In genomic region chr5:120424039-120424438, GRCm38 (mm10) we compare ENCODE assay signal across 9 mouse cellular contexts. TPM values are rescaled to one million over a fixed set of nuclear protein-coding genes. Genes with fewer than 3 reads are reported as not detected.
DNase-seq lines count a peak whose midpoint lies in the region; ATAC-seq lines count a peak whose summit lies in the region.
"Had no signal": no experiment of that assay in that cellular context is flagged by ENCODE, and none has a peak within 500 bp of the region (broad histone marks: within the 10 kb centered on the region; RNA-seq: fewer than 3 reads in every experiment).

No protein-coding gene starts in this region.

- no peak overlapping the region for H3K4me2 ChIP-seq in forebrain, embryonic 16.5 days (ENCODE audit: low read length)
- peak overlapping the region; percentile 23; the same call in 1 of the 2 replicates for H3K4me2 ChIP-seq in forebrain, embryonic 14.5 days (ENCODE audit: low read length)

- no peak overlapping the region for H3K9ac ChIP-seq in forebrain, embryonic 16.5 days (replicated peaks; ENCODE audit: low read depth, low read length)
- peak overlapping the region; percentile 33; the same call in 1 of the 2 replicates for H3K9ac ChIP-seq in forebrain, embryonic 14.5 days (ENCODE audit: low read length)

- DNase-seq in forebrain, embryonic 10.5 days (ENCODE audit: extremely low spot score, low spot score), result peak; percentile 89
- peak; percentile 63 to 88 for DNase-seq in adrenal gland, adult (ENCODE audit: inconsistent age in 2 of 2, low spot score in 1 of 2)
- peak; percentile 77 for DNase-seq in forebrain, embryonic 14.5 days (ENCODE audit: low spot score)
- DNase-seq in hindlimb bud, embryonic 11.5 days (ENCODE audit: extremely low spot score, low read depth, low spot score), result peak; percentile 68
- peak; percentile 81 for DNase-seq in lung, postnatal 14 days
- DNase-seq in retina, postnatal 1 day, result peak; percentile 87

- ATAC-seq in forebrain, embryonic 16.5 days, result no peak
- peak; percentile 52; the same call in 1 of the 2 replicates for ATAC-seq in forebrain, embryonic 14.5 days
- no peak for ATAC-seq in inflammation-experienced regulatory T-cells, adult 6 months

- H3K27ac ChIP-seq in forebrain, embryonic 10.5 days, result peak overlapping the region; percentile 75
- H3K27ac ChIP-seq in forebrain, embryonic 16.5 days (ENCODE audit: low read length), result no peak overlapping the region
- no peak overlapping the region for H3K27ac ChIP-seq in forebrain, embryonic 14.5 days (ENCODE audit: low read depth, low read length)

- H3K27me3 ChIP-seq in forebrain, embryonic 10.5 days (ENCODE audit: poor library complexity, severe bottlenecking), result peaks cover 90% of the 10 kb centered on the region
- H3K27me3 ChIP-seq in forebrain, embryonic 16.5 days (replicated peaks; ENCODE audit: control insufficient read depth, insufficient read depth, low read length), result peaks cover 60% of the 10 kb centered on the region
- H3K27me3 ChIP-seq in forebrain, embryonic 14.5 days (replicated peaks; ENCODE audit: control insufficient read depth, insufficient read depth, low read length), result peaks cover 53% of the 10 kb centered on the region

- H3K36me3 ChIP-seq in forebrain, embryonic 10.5 days (replicated peaks), result no peaks in the 10 kb centered on the region
- no peaks in the 10 kb centered on the region for H3K36me3 ChIP-seq in forebrain, embryonic 16.5 days (ENCODE audit: control insufficient read depth, insufficient read depth)
- no peaks in the 10 kb centered on the region for H3K36me3 ChIP-seq in forebrain, embryonic 14.5 days (ENCODE audit: control insufficient read depth, insufficient read depth, low read length)

- peak overlapping the region; percentile 39 for H3K4me3 ChIP-seq in forebrain, embryonic 10.5 days
- no peak overlapping the region for H3K4me3 ChIP-seq in forebrain, embryonic 16.5 days (replicated peaks; ENCODE audit: low read length)
- no peak overlapping the region for H3K4me3 ChIP-seq in forebrain, embryonic 14.5 days (ENCODE audit: low read depth, low read length)

- WGBS in forebrain, embryonic 10.5 days, result 2% methylated on average over 19 of the region's 19 CpGs
- under 1% methylated on average over 18 of the region's 19 CpGs for WGBS in forebrain, embryonic 16.5 days
- 3% methylated on average over 19 of the region's 19 CpGs for WGBS in forebrain, embryonic 14.5 days

- no peaks in the 10 kb centered on the region for H3K9me3 ChIP-seq in forebrain, embryonic 10.5 days
- no peaks in the 10 kb centered on the region for H3K9me3 ChIP-seq in forebrain, embryonic 16.5 days (ENCODE audit: control insufficient read depth, low read length)
- H3K9me3 ChIP-seq in forebrain, embryonic 14.5 days (replicated peaks; ENCODE audit: control insufficient read depth, low read length), result no peaks in the 10 kb centered on the region

- H3K4me1 ChIP-seq in forebrain, embryonic 10.5 days, result peaks cover 56% of the 10 kb centered on the region
- peaks cover 11% of the 10 kb centered on the region for H3K4me1 ChIP-seq in forebrain, embryonic 16.5 days (replicated peaks; ENCODE audit: control insufficient read depth, insufficient read depth, low read length)
- peaks cover 8% of the 10 kb centered on the region; the same call in 1 of the 2 replicates for H3K4me1 ChIP-seq in forebrain, embryonic 14.5 days (ENCODE audit: control insufficient read depth, insufficient read depth, low read length)

RNA-seq across cellular contexts. Expression of gene Lhx5, which starts 7.5 kb away (rescaled TPM):
- 21.3 and 24.8 TPM in 2 replicates for polyA plus RNA-seq in forebrain, embryonic 10.5 days (2016; fragmentation: Nextera tagmentation; extraction: Ambion mirVana)
- polyA plus RNA-seq in forebrain, embryonic 16.5 days (2015; fragmentation: Nextera tagmentation; extraction: Ambion mirVana), result 3.8 and 7.0 TPM in 2 replicates
- 3.5 and 5.1 TPM in 2 replicates for polyA plus RNA-seq in forebrain, embryonic 14.5 days (2014; fragmentation: Nextera tagmentation; extraction: Ambion mirVana)
- not detected for polyA plus RNA-seq in inflammation-experienced regulatory T-cells, adult 6 months (2017; shearing (Covaris generic))
- polyA plus RNA-seq: heart, embryonic 14.5 days had no signal

RNA-seq across cellular contexts. Expression of gene Sdsl, which starts 48.6 kb away (rescaled TPM):
- 9.3 and 10.2 TPM in 2 replicates for polyA plus RNA-seq in forebrain, embryonic 10.5 days (2016; fragmentation: Nextera tagmentation; extraction: Ambion mirVana)
- 1.9 and 2.3 TPM in 2 replicates for polyA plus RNA-seq in forebrain, embryonic 16.5 days (2015; fragmentation: Nextera tagmentation; extraction: Ambion mirVana)
- 2.2 and 3.2 TPM in 2 replicates for polyA plus RNA-seq in forebrain, embryonic 14.5 days (2014; fragmentation: Nextera tagmentation; extraction: Ambion mirVana)
- not detected for polyA plus RNA-seq in inflammation-experienced regulatory T-cells, adult 6 months (2017; shearing (Covaris generic))

RNA-seq across cellular contexts. Expression of gene Sds, which starts 52.3 kb away (rescaled TPM):
- not detected in 2 replicates for polyA plus RNA-seq in forebrain, embryonic 10.5 days (2016; fragmentation: Nextera tagmentation; extraction: Ambion mirVana)
- polyA plus RNA-seq in forebrain, embryonic 16.5 days (2015; fragmentation: Nextera tagmentation; extraction: Ambion mirVana), result not detected in 2 replicates
- not detected in 2 replicates for polyA plus RNA-seq in forebrain, embryonic 14.5 days (2014; fragmentation: Nextera tagmentation; extraction: Ambion mirVana)
- polyA plus RNA-seq in inflammation-experienced regulatory T-cells, adult 6 months (2017; shearing (Covaris generic)), result not detected
- polyA plus RNA-seq: heart, embryonic 14.5 days had no signal
